Mouse (Mus musculus): ENCODE measurements around the gene Ubash3b. TPM values are rescaled to one million over a fixed set of nuclear protein-coding genes. Genes with fewer than 3 reads are reported as not detected.

Ubash3b gene
- polyA plus RNA-seq, 1 experiment, result 2.9 TPM

DNA sequence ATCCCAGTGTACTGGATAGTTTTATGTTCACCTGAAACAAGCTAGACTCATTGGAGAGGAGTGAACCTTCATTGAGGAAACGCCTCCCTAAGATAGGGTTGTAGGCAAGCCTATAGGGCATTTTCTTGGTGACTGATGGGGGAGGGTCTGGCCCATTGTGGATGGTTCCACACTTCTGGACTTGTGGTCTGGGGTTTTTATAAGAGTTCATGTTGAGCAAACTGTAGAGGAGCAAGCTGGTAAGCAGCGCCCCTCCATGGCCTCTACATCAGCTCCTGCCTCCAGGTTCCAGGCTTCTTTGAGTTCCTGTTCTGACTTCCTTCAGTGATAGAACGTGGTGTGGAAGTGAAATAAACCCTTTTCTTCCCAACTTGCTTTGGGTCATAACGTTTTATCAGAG, 866 bp upstream of the Ubash3b start:
- peaks cover 2% of the 10 kb centered on the region; the same call in 1 of the 2 replicates for H3K27me3 ChIP-seq (ENCODE audit: control insufficient read depth, insufficient read depth, low read length, poor library complexity, severe bottlenecking)
- no peak for TF ChIP-seq CTCF (IDR thresholded peaks at IDR 0.05; ENCODE audit: low read depth, low read length)
- no peak for TF ChIP-seq POLR2A (IDR thresholded peaks at IDR 0.05; ENCODE audit: insufficient read depth, low read length)
- TF ChIP-seq EP300 (IDR thresholded peaks at IDR 0.05; ENCODE audit: insufficient read depth, low read depth, low read length), result no peak

DNA sequence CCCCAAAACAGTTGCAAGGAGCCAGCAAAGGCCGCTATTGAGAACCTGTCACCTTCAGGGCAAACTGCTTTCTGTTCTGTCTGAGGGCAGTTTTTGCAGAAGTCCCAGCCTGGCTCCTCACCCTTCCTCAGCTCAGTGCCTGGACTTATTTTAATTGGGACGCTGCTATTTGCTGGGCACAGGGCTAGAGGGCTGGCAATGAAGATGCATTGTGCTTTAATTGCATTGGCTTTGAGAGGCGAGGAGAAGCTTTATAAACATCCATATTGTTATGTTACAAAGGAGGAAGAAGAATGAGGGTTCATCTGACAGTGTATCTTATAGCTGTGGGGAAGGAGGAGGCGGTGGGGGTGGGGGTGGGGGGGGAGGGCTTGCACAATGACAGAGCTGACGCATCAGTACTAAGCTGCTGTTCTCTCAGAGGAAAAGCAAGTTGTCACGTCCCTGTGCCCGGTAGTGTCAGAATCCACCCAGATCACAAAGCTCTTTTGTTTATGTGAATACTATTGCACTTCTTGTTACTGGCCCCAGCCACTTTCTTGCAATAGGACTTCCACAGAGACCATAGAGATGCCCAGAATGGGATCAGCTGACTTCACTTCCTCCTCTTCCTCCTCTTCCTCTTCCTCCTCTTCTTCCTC, 841 bp downstream of the Ubash3b start:
- no peak for TF ChIP-seq CTCF (IDR thresholded peaks at IDR 0.05; ENCODE audit: low read depth, low read length)
- TF ChIP-seq EP300 (IDR thresholded peaks at IDR 0.05; ENCODE audit: insufficient read depth, low read depth, low read length), result no peak
- no peak for TF ChIP-seq POLR2A (IDR thresholded peaks at IDR 0.05; ENCODE audit: insufficient read depth, low read length)
- no peak overlapping the region for H3K27ac ChIP-seq (ENCODE audit: insufficient read depth, low read length)
- H3K9ac ChIP-seq (ENCODE audit: low read depth, poor library complexity, severe bottlenecking), result no peak overlapping the region

More for the DNA sequence above, 866 bp upstream of the Ubash3b start:
- H3K9me3 ChIP-seq (replicated peaks; ENCODE audit: control insufficient read depth, insufficient read depth, low read length, poor library complexity, severe bottlenecking), result no peaks in the 10 kb centered on the region
- H3K27ac ChIP-seq (ENCODE audit: insufficient read depth, low read length), result no peak overlapping the region
- H3K4me1 ChIP-seq (ENCODE audit: control insufficient read depth, insufficient read depth, low read length), result no peaks in the 10 kb centered on the region
- no peaks in the 10 kb centered on the region for H3K36me3 ChIP-seq (ENCODE audit: control insufficient read depth, insufficient read depth, low read length, poor library complexity, severe bottlenecking)
- H3K4me3 ChIP-seq (ENCODE audit: low read depth, low read length), result no peak overlapping the region
- H3K9ac ChIP-seq (ENCODE audit: low read depth, poor library complexity, severe bottlenecking), result no peak overlapping the region

DNA sequence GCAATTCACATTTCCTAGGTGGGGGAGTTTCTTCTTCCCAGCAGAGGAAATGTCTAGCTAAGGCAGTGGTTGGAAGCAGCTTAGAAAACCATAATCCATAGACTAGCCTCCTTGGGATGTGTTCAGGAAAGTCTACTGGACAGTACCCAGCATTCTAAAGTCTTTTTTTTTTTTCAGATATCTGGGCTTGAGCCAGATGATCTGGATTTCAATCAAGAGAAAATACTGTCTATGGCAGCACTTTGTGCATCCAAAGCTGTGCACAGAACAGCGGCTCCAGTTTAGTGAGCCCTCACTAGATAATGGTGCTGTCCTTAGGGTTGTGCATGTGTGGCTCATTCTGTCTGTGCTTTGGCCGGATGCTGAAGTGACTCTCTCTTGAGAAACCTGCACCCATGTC, 2.3 kb downstream of the Ubash3b start:
- no peak overlapping the region for H3K9ac ChIP-seq (ENCODE audit: low read depth, poor library complexity, severe bottlenecking)
- no peak overlapping the region for H3K27ac ChIP-seq (ENCODE audit: insufficient read depth, low read length)
- no peaks in the 10 kb centered on the region for H3K9me3 ChIP-seq (replicated peaks; ENCODE audit: control insufficient read depth, insufficient read depth, low read length, poor library complexity, severe bottlenecking)
- no peaks in the 10 kb centered on the region; the same call in 1 of the 2 replicates for H3K27me3 ChIP-seq (ENCODE audit: control insufficient read depth, insufficient read depth, low read length, poor library complexity, severe bottlenecking)
- H3K36me3 ChIP-seq (ENCODE audit: control insufficient read depth, insufficient read depth, low read length, poor library complexity, severe bottlenecking), result no peaks in the 10 kb centered on the region
- TF ChIP-seq POLR2A (IDR thresholded peaks at IDR 0.05; ENCODE audit: insufficient read depth, low read length) (no peak), EP300 (IDR thresholded peaks at IDR 0.05; ENCODE audit: insufficient read depth, low read depth, low read length) (no peak), CTCF (IDR thresholded peaks at IDR 0.05; ENCODE audit: low read depth, low read length) (no peak)
- no peaks in the 10 kb centered on the region for H3K4me1 ChIP-seq (ENCODE audit: control insufficient read depth, insufficient read depth, low read length)
- H3K4me3 ChIP-seq (ENCODE audit: low read depth, low read length), result no peak overlapping the region

More for the DNA sequence above, 841 bp downstream of the Ubash3b start:
- Histone ChIP-seq H3K4me3 (ENCODE audit: low read depth, low read length) (no peak overlapping the region), H3K9me3 (replicated peaks; ENCODE audit: control insufficient read depth, insufficient read depth, low read length, poor library complexity, severe bottlenecking) (no peaks in the 10 kb centered on the region), H3K36me3 (ENCODE audit: control insufficient read depth, insufficient read depth, low read length, poor library complexity, severe bottlenecking) (no peaks in the 10 kb centered on the region), H3K4me1 (ENCODE audit: control insufficient read depth, insufficient read depth, low read length) (no peaks in the 10 kb centered on the region), H3K27me3 (ENCODE audit: control insufficient read depth, insufficient read depth, low read length, poor library complexity, severe bottlenecking) (no peaks in the 10 kb centered on the region; the same call in 1 of the 2 replicates)

DNA sequence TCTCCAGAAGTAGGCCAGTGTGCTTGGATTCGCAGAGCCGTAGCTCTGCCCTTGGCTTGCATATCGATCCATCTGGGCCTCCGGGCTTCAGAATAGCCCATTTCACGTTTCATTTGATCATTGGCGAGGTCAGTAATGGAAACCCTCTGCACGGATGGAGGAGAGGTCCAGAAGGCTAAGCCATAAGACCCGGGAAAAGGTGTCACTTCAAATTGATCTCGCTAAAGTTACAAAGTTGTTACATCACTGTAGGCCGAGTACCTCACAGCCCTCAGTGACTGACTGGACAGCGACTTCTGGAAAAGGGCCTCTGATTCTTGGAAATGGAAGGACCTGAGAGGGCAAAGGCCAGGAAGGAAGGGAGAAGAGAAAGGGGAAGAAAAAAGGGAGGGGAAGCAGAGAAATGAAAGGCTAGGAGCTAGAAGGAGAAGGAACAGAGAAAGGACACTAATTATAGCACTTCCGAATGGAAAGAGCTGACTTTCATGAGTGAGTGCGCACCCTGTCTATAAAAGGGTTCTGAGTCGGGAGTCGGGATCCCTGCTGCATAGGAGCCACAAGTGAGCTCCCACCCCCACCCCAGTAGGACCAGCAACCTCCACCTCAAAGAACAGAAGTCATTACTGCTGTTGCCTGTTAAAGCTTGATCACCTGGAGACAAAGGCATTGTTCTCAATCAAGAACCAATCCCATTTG, 3.5 kb downstream of the Ubash3b start:
- no peaks in the 10 kb centered on the region; the same call in 1 of the 2 replicates for H3K27me3 ChIP-seq (ENCODE audit: control insufficient read depth, insufficient read depth, low read length, poor library complexity, severe bottlenecking)
- TF ChIP-seq CTCF (IDR thresholded peaks at IDR 0.05; ENCODE audit: low read depth, low read length), result no peak
- no peak for TF ChIP-seq EP300 (IDR thresholded peaks at IDR 0.05; ENCODE audit: insufficient read depth, low read depth, low read length)
- TF ChIP-seq POLR2A (IDR thresholded peaks at IDR 0.05; ENCODE audit: insufficient read depth, low read length), result no peak
- H3K9ac ChIP-seq (ENCODE audit: low read depth, poor library complexity, severe bottlenecking), result peak overlapping the region; percentile 74
- 0 out of 2 replicates have a peak overlapping the region, but pooled peaks have one; percentile 25 for H3K4me3 ChIP-seq (ENCODE audit: low read depth, low read length)
- no peak overlapping the region for H3K27ac ChIP-seq (ENCODE audit: insufficient read depth, low read length)
- no peaks in the 10 kb centered on the region for H3K4me1 ChIP-seq (ENCODE audit: control insufficient read depth, insufficient read depth, low read length)
- H3K36me3 ChIP-seq (ENCODE audit: control insufficient read depth, insufficient read depth, low read length, poor library complexity, severe bottlenecking), result no peaks in the 10 kb centered on the region
- no peaks in the 10 kb centered on the region for H3K9me3 ChIP-seq (replicated peaks; ENCODE audit: control insufficient read depth, insufficient read depth, low read length, poor library complexity, severe bottlenecking)

DNA sequence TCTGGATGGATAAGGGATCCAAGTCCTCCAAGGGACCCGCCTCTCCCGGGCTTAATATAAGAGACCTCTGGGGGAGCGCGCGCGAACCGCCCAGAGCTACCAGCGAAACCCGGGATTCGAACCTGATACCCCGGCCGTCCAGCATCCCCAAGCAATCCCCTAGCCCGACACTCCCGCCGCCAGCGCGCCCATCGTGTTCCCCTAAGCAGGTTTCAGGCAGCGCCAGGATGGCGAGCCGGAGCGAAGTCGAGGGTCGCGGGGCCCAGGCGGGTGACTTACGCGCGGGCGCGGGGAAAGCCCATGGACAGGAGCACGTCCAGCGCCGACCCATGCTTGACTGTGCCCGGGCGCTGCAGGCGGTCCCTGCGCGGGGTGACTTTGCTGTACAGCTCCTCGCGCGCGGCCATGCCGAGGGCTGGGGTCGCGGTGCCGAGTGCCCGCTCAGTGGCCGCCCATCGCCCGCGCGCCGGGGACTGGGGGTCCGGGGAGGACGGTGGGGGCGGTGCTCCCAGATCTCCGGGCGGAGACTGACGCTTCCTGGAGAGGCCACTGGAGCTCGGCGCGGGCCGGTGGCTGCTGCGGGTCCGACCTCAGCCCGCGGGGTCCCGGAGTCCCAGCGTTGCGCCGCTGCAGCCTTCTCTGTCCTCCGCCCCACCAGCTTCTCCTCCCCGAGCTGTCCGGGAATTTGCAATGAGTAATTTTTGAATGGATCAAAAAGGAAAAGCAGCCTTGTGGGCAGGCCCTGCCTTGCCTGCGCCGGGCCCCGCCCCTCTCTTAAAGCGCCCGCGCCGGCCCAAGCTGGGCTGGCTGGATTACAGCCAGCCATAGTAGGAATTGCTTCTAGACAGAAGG, 4.3 kb downstream of the Ubash3b start:
- peak overlapping the region; percentile 79 for H3K4me3 ChIP-seq (ENCODE audit: low read depth, low read length)
- H3K4me1 ChIP-seq (ENCODE audit: control insufficient read depth, insufficient read depth, low read length), result no peaks in the 10 kb centered on the region
- peak overlapping the region; percentile 74 for H3K9ac ChIP-seq (ENCODE audit: low read depth, poor library complexity, severe bottlenecking)
- no peaks in the 10 kb centered on the region for H3K36me3 ChIP-seq (ENCODE audit: control insufficient read depth, insufficient read depth, low read length, poor library complexity, severe bottlenecking)
- TF ChIP-seq CTCF (IDR thresholded peaks at IDR 0.05; ENCODE audit: low read depth, low read length), result no peak
- TF ChIP-seq POLR2A (IDR thresholded peaks at IDR 0.05; ENCODE audit: insufficient read depth, low read length), result no peak
- no peak for TF ChIP-seq EP300 (IDR thresholded peaks at IDR 0.05; ENCODE audit: insufficient read depth, low read depth, low read length)
- no peaks in the 10 kb centered on the region for H3K9me3 ChIP-seq (replicated peaks; ENCODE audit: control insufficient read depth, insufficient read depth, low read length, poor library complexity, severe bottlenecking)
- no peak overlapping the region for H3K27ac ChIP-seq (ENCODE audit: insufficient read depth, low read length)
- H3K27me3 ChIP-seq (ENCODE audit: control insufficient read depth, insufficient read depth, low read length, poor library complexity, severe bottlenecking), result no peaks in the 10 kb centered on the region; the same call in 1 of the 2 replicates
